Mouse (Mus musculus) cortical plate, adult 2 months (tissue): ENCODE measurements around the gene Lkaaear1.

Source experiments
- CTCF ChIP-seq: fragments of 200-500 bp; IDR thresholded peaks from 2 replicates; pipeline ENCODE4 v1.5.1; 2011; ENCODE audit warnings: mild to moderate bottlenecking, control low read depth, low read length; ENCODE audit not compliant: insufficient read depth; ENCODE audit errors: extremely low read depth
- POLR2A ChIP-seq: fragments of 200-500 bp; IDR thresholded peaks from 2 replicates; pipeline ENCODE4 v1.6.1; 2011; ENCODE audit warnings: mild to moderate bottlenecking, low read length, control low read depth; ENCODE audit not compliant: insufficient read depth; ENCODE audit errors: extremely low read depth

GRCm38 (mm10) chr2:181663298-181663630 lies 35.0 kb downstream of the Lkaaear1 start:
- TF ChIP-seq CTCF (no peak), POLR2A (no peak)
